Mouse (Mus musculus) left cerebral cortex, postnatal 36 days (tissue): ENCODE results near the gene Epor. TPM values are rescaled to one million over a fixed set of nuclear protein-coding genes. Genes with fewer than 3 reads are reported as not detected.
A peak's percentile ranks its signal among the peaks of the same experiment; 100 is the strongest.

ENCODE experiments used
- DNase-seq, 2 experiments: peaks; one replicate each; pipeline ENCODE4 v3.0.0; 2021 to 2022; ENCODE audit warnings: low spot score in 2 of 2, mixed read lengths in 1 of 2
- intact Hi-C: fragments of 180-260 bp; cut with DNase I; formaldehyde crosslinking; loops from one replicate; pipeline ENCODE4 v1.15.1; 2025
- total RNA-seq, 2 experiments: library from RNA; stranded (reverse); gene quantifications; 2 replicates each; pipeline ENCODE4 v1.2.3; 2021

The Epor gene
- total RNA-seq, 2 experiments from 2014 or later: 7.7 to 11.6 TPM

DNA sequence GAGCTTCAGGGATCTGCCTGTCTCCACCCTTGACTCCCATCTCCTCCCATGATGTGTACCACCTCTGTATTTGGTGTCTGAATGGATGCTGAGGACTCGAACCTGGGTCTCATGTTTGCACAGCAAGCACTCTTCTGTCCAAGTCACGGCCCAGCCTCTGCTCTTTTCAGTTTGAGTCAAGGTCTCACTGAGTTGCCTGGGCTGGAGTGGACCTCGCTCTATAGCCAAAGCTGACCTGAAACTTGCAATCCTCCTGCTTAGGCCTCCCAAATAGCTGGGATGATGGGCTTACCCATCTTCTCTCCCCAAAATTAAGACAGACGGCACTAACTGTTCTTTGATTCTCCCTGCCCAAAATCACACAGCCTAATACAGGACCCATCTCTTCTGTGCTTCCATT, 40.3 kb downstream of the Epor start:
- no peak for DNase-seq

GRCm38 (mm10) chr9:21918692-21919384, 44.5 kb downstream of the Epor start:
- intact Hi-C loops: no loop called here

More for the DNA sequence above, 40.3 kb downstream of the Epor start:
- intact Hi-C loops: no loop called here

GRCm38 (mm10) chr9:21918035-21918592, 45.2 kb downstream of the Epor start, which contains the start of gene Rab3d:
Rab3d (minus strand) TSS chr9:21918192.
- DNase-seq: peak; percentile 88 to 89
- intact Hi-C loops: no loop called here

More at GRCm38 (mm10) chr9:21918692-21919384, 44.5 kb downstream of the Epor start:
- DNase-seq: peak; percentile 19 to 49

DNA sequence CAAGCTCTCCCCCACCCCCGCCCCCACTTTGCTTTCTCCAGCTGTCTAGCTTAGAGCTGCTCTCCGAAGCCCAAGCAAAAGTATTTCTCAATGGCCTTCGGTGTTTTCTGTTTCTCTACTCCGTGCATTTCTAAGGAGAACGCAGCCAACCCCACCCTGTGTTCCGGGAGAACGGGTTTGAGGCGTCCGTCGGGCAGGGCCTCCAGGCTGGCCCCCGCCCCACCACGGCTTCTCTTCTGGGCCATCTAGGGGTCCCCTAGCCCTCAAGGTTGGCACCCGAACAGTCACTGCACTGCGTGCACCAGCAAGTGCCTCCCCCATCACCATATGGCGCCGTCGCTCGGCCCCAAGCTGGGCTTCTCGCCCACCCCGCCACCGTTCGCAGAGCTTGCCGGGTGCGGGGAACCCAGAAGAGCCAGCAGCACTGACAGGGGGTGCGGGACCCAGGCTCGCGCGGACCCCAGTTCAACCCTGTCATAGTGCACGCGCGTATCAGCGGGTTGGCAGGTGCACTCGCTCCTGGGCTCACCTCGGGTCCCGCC, 45.7 kb downstream of the Epor start:
- DNase-seq: peak; percentile 85 to 90
- intact Hi-C loops: no loop called here

DNA sequence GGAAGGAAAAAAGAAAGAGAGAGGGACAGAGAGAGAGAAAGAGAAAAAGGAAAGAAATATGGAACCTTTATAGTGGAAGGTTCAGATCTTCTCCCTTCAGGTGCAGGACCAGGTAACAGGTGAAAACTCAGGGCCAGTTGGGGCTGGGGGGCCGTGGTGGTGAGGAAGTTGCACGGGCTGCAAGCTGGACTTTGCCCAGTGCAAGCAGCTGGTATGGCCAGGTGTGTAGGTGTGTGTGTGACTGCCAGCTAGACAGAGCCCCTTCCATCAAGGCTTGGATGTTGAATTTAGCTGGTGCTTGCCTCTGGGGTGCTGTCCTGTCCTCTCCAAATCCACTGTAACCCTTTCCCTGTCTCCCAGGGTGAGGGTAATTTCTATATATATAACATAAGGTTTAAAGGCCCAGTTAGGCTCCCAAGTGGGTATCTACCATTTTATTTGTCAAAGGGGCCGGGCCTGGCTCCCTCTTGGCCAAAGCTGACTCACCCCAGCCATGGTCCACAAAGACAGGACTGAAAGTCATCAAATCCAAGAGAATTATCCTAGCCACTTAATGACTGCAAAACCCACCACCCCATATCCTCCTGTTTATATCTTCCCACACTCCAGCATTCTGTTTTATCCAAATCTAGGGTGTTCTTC, 46.3 kb downstream of the Epor start:
- DNase-seq: peak; percentile 14 to 18
- intact Hi-C loops: no loop called here

DNA sequence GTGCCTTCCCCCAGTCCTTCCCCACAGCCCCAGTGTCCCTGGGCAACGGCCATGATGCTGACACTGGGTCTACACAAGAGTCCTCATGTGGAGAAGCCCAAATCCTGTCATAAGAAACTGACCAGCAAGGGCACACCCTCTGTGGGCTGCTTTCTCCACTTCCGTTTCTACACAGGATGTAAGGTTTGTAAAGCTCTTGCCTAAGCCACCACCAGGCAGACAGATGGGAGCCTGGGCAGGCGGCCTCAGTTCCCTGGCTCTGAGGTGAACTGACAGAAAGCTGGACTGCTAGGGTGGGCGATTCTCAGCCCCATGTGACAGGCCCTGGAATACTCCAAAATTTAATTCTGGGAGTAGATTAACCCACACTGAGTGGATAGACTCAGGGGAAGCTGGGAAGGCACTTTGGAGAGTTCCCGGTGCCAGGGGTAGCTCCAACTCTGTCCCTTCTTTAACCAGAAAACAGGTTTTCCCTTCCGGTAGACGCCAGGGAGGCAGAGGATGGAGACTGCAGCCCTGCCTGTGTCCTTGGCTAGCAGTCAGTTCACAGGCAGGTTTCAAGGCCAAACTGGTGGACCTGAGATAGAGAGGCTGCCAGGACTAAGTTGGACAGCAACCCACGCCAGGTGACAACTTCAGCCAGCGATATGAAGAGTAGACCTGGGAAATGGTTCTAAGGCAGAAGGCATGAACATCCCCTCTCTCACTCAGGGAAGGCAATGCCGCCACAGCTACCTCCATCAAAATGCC, 53.7 kb downstream of the Epor start:
- no peak for DNase-seq
- intact Hi-C loops: no loop called here

Other genes starting within 250 kb of the Epor start
- 10 to 100 TPM; 16.1 to 21.0 TPM for gene Ldlr, start 240.0 kb downstream of the Epor start, total RNA-seq
- 1 to 10 TPM; 1.5 TPM for gene Spc24, start 203.2 kb downstream of the Epor start, total RNA-seq
- 1 to 10 TPM; 6.5 to 8.4 TPM for gene Kank2, start 164.8 kb downstream of the Epor start, total RNA-seq
- not detected for gene Angptl8, start 128.0 kb downstream of the Epor start, total RNA-seq
- 10 to 100 TPM; 11.4 to 18.8 TPM for gene Dock6, start 110.9 kb downstream of the Epor start, total RNA-seq
- 10 to 100 TPM; 13.5 to 16.1 TPM for gene Rab3d, start 45.3 kb downstream of the Epor start, total RNA-seq
- 10 to 100 TPM; 13.0 to 20.1 TPM for gene Ccdc159, start 36.0 kb downstream of the Epor start, total RNA-seq
- gene Tmem205, start 36.0 kb downstream of the Epor start, total RNA-seq: 10 to 100 TPM; 32.8 to 38.5 TPM
- gene Plppr2, start 26.5 kb downstream of the Epor start, total RNA-seq: 100 to 1,000 TPM; 193 to 201 TPM
- 10 to 100 TPM; 14.8 to 15.2 TPM for gene Swsap1, start 7.8 kb downstream of the Epor start, total RNA-seq
- gene Rgl3, start 25.9 kb upstream of the Epor start, total RNA-seq: 1 to 10 TPM; 1.7 to 2.5 TPM
- 10 to 100 TPM in 1 of 2 experiments, 1 to 10 TPM in 1; 6.8 to 10.0 TPM for gene Ccdc151, start 39.1 kb upstream of the Epor start, total RNA-seq
- gene Prkcsh, start 39.3 kb upstream of the Epor start, total RNA-seq: 10 to 100 TPM; 92.6 to 98.6 TPM
- 100 to 1,000 TPM; 155 to 158 TPM for gene Elavl3, start 88.5 kb upstream of the Epor start, total RNA-seq
- gene Gm49318, start 107.8 kb upstream of the Epor start, total RNA-seq: 1 to 10 TPM; 3.0 to 5.5 TPM
- 10 to 100 TPM; 18.7 to 22.8 TPM for gene Zfp653, start 107.9 kb upstream of the Epor start, total RNA-seq
- gene Ecsit, start 121.9 kb upstream of the Epor start, total RNA-seq: 10 to 100 TPM; 42.3 to 48.2 TPM
- gene Cnn1, start 135.7 kb upstream of the Epor start, total RNA-seq: under 1 TPM; 0.44 to 0.93 TPM
- 10 to 100 TPM; 58.8 to 75.1 TPM for gene Elof1, start 153.7 kb upstream of the Epor start, total RNA-seq
- under 1 TPM in 1 of 2 experiments, not detected in 1; 0.62 TPM for gene Acp5, start 172.2 kb upstream of the Epor start, total RNA-seq
- 10 to 100 TPM; 45.7 to 46.6 TPM for gene Pigyl, start 193.3 kb upstream of the Epor start, total RNA-seq
- not detected for gene Zfp872, start 224.6 kb upstream of the Epor start, total RNA-seq